Comparison of ENCODE assay signal across 9 mouse cellular contexts in the genomic region with DNA sequence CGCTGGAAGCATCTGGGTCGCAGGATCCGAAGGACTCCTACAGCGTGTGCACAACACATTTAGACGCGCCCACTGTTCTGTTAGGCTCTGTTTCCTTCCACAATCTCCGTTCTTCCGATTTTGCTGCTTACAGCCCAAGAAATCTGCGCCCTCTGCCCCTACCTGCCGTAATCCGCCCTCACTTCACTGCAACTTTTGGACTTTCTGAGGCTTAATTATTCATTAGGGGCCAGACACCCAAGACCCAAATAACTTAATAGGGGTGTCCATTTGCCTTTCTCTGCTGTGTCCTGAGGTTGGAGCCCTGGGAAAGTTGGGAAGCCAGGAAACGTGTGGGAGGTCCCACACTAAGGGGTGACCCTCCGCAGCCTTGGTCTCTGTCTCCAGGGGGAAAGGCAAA. TPM values are rescaled to one million over a fixed set of nuclear protein-coding genes. Genes with fewer than 3 reads are reported as not detected.
DNase-seq lines count a peak whose midpoint lies in the region; ATAC-seq and TF ChIP-seq lines count a peak whose summit lies in the region.
"Had no signal": no experiment of that assay in that cellular context is flagged by ENCODE, and none has a peak within 500 bp of the region (broad histone marks: within the 10 kb centered on the region; RNA-seq: fewer than 3 reads in every experiment).

No protein-coding gene starts in this region.

- peak; percentile 34 for DNase-seq in kidney, adult 11 months
- DNase-seq in kidney, postnatal 10 days: no peak
- no peak for DNase-seq in kidney, postnatal 0 days (ENCODE audit: low spot score)
- no peak for DNase-seq in layer of hippocampus, adult 18-20 months (ENCODE audit: low spot score in 2 of 2)
- DNase-seq in lung, adult 18-20 months: no peak

- 34% methylated on average over 13 of the region's 13 CpGs for WGBS in embryonic facial prominence, embryonic 15.5 days
- 50% methylated on average over 13 of the region's 13 CpGs for WGBS in kidney, postnatal 0 days
- 46% methylated on average over 13 of the region's 13 CpGs for WGBS in neural tube, embryonic 12.5 days

- peak overlapping the region; percentile 60; the same call in 1 of the 2 replicates for H3K27ac ChIP-seq in embryonic facial prominence, embryonic 15.5 days (replicated peaks)
- H3K27ac ChIP-seq in kidney, postnatal 0 days: peak overlapping the region; percentile 64
- no peak overlapping the region for H3K27ac ChIP-seq in neural tube, embryonic 12.5 days

- H3K9me3 ChIP-seq in embryonic facial prominence, embryonic 15.5 days (replicated peaks): no peaks in the 10 kb centered on the region
- no peaks in the 10 kb centered on the region for H3K9me3 ChIP-seq in kidney, postnatal 0 days (replicated peaks; ENCODE audit: low read length)
- no peaks in the 10 kb centered on the region for H3K9me3 ChIP-seq in neural tube, embryonic 12.5 days

- ATAC-seq in embryonic facial prominence, embryonic 15.5 days (ENCODE audit: insufficient number of reproducible peaks, low FRiP score, low TSS enrichment, low read depth): no peak
- no peak for ATAC-seq in kidney, postnatal 0 days (replicated peaks; ENCODE audit: low FRiP score, low read depth)
- ATAC-seq in neural tube, embryonic 12.5 days (ENCODE audit: low FRiP score, low read depth): no peak
- no peak for ATAC-seq in granulocyte monocyte progenitor cell, adult 5-6 weeks (replicated peaks; ENCODE audit: poor library complexity, severe bottlenecking)

- H3K4me1 ChIP-seq in embryonic facial prominence, embryonic 15.5 days: peaks cover 20% of the 10 kb centered on the region
- peaks cover 13% of the 10 kb centered on the region; the same call in 1 of the 2 replicates for H3K4me1 ChIP-seq in kidney, postnatal 0 days (replicated peaks; ENCODE audit: insufficient read depth, low read length)
- H3K4me1 ChIP-seq in neural tube, embryonic 12.5 days: peaks cover 10% of the 10 kb centered on the region

- H3K9ac ChIP-seq in embryonic facial prominence, embryonic 15.5 days: 0 out of 2 replicates have a peak overlapping the region, but pooled peaks have one; percentile 23
- peak overlapping the region; percentile 50 for H3K9ac ChIP-seq in kidney, postnatal 0 days (ENCODE audit: low read depth, low read length)
- H3K9ac ChIP-seq in neural tube, embryonic 12.5 days: no peak overlapping the region

- TF ChIP-seq CTCF in kidney, postnatal 0 days (IDR thresholded peaks at IDR 0.05; ENCODE audit: low read depth): no peak

- H3K27me3 ChIP-seq in embryonic facial prominence, embryonic 15.5 days: peaks cover 19% of the 10 kb centered on the region; the same call in 1 of the 2 replicates
- H3K27me3 ChIP-seq in kidney, postnatal 0 days (ENCODE audit: insufficient read depth, low read length): no peaks in the 10 kb centered on the region
- peaks cover 40% of the 10 kb centered on the region for H3K27me3 ChIP-seq in neural tube, embryonic 12.5 days (replicated peaks)

- H3K4me2 ChIP-seq in embryonic facial prominence, embryonic 15.5 days (replicated peaks): peak overlapping the region; percentile 90
- peak overlapping the region; percentile 83 for H3K4me2 ChIP-seq in kidney, postnatal 0 days (ENCODE audit: low read length)
- peak overlapping the region; percentile 87 for H3K4me2 ChIP-seq in neural tube, embryonic 12.5 days (replicated peaks)

- H3K4me3 ChIP-seq in embryonic facial prominence, embryonic 15.5 days (replicated peaks): peak overlapping the region; percentile 46
- peak overlapping the region; percentile 35 for H3K4me3 ChIP-seq in kidney, postnatal 0 days (replicated peaks; ENCODE audit: low read depth, low read length)
- H3K4me3 ChIP-seq in neural tube, embryonic 12.5 days: no peak overlapping the region

- H3K36me3 ChIP-seq in embryonic facial prominence, embryonic 15.5 days: no peaks in the 10 kb centered on the region
- no peaks in the 10 kb centered on the region for H3K36me3 ChIP-seq in kidney, postnatal 0 days (ENCODE audit: insufficient read depth, low read length)
- H3K36me3 ChIP-seq in neural tube, embryonic 12.5 days: no peaks in the 10 kb centered on the region

RNA-seq across cellular contexts. Expression of a gene that starts 0.6 kb away (rescaled TPM):
- polyA plus RNA-seq in embryonic facial prominence, embryonic 15.5 days (2015; fragmentation: Nextera tagmentation; extraction: Ambion mirVana): 88.7 and 94.8 TPM in 2 replicates
- 87.4 and 102 TPM in 2 replicates for polyA plus RNA-seq in kidney, postnatal 0 days (2015; fragmentation: Nextera tagmentation; extraction: Ambion mirVana)
- 0.68 and 0.77 TPM in 2 replicates for polyA plus RNA-seq in neural tube, embryonic 12.5 days (2016; fragmentation: Nextera tagmentation; extraction: Ambion mirVana)
- not detected in 2 replicates for total RNA-seq in granulocyte monocyte progenitor cell, adult 5-6 weeks (2014; fragmentation: Nextera tagmentation)
- total RNA-seq in granulocyte monocyte progenitor cell, adult 5-6 weeks (2017): not detected in 2 replicates
- total RNA-seq in layer of hippocampus, adult 18-20 months (2021): not detected
- total RNA-seq: left cerebral cortex, adult 8-10 months had no signal

RNA-seq across cellular contexts. Expression of a gene that starts 26.9 kb away (rescaled TPM):
- polyA plus RNA-seq in embryonic facial prominence, embryonic 15.5 days (2015; fragmentation: Nextera tagmentation; extraction: Ambion mirVana): 25.0 and 28.1 TPM in 2 replicates
- polyA plus RNA-seq in kidney, postnatal 0 days (2015; fragmentation: Nextera tagmentation; extraction: Ambion mirVana): 18.1 and 19.5 TPM in 2 replicates
- 26.5 and 27.1 TPM in 2 replicates for polyA plus RNA-seq in neural tube, embryonic 12.5 days (2016; fragmentation: Nextera tagmentation; extraction: Ambion mirVana)
- 33.0 and 37.3 TPM in 2 replicates for total RNA-seq in granulocyte monocyte progenitor cell, adult 5-6 weeks (2014; fragmentation: Nextera tagmentation)
- total RNA-seq in granulocyte monocyte progenitor cell, adult 5-6 weeks (2017): 22.4 and 45.9 TPM in 2 replicates
- 100 to 1,000 TPM; 107 to 108 TPM for total RNA-seq in layer of hippocampus, adult 18-20 months (2021)

RNA-seq across cellular contexts. Expression of a gene that starts 38.2 kb away (rescaled TPM):
- polyA plus RNA-seq in embryonic facial prominence, embryonic 15.5 days (2015; fragmentation: Nextera tagmentation; extraction: Ambion mirVana): 80.4 and 84.7 TPM in 2 replicates
- 87.7 and 93.9 TPM in 2 replicates for polyA plus RNA-seq in kidney, postnatal 0 days (2015; fragmentation: Nextera tagmentation; extraction: Ambion mirVana)
- 92.7 and 108 TPM in 2 replicates for polyA plus RNA-seq in neural tube, embryonic 12.5 days (2016; fragmentation: Nextera tagmentation; extraction: Ambion mirVana)
- total RNA-seq in granulocyte monocyte progenitor cell, adult 5-6 weeks (2014; fragmentation: Nextera tagmentation): 135 and 142 TPM in 2 replicates
- total RNA-seq in granulocyte monocyte progenitor cell, adult 5-6 weeks (2017): 26.7 and 28.1 TPM in 2 replicates
- total RNA-seq in layer of hippocampus, adult 18-20 months (2021): 10 to 100 TPM; 78.4 to 78.6 TPM

RNA-seq across cellular contexts. Expression of a gene that starts 49.4 kb away (rescaled TPM):
- polyA plus RNA-seq in embryonic facial prominence, embryonic 15.5 days (2015; fragmentation: Nextera tagmentation; extraction: Ambion mirVana): 0.27 and 0.30 TPM in 2 replicates
- polyA plus RNA-seq in kidney, postnatal 0 days (2015; fragmentation: Nextera tagmentation; extraction: Ambion mirVana): 3.0 and 4.4 TPM in 2 replicates
- not detected in 2 replicates for polyA plus RNA-seq in neural tube, embryonic 12.5 days (2016; fragmentation: Nextera tagmentation; extraction: Ambion mirVana)
- total RNA-seq in granulocyte monocyte progenitor cell, adult 5-6 weeks (2014; fragmentation: Nextera tagmentation): not detected in 2 replicates
- total RNA-seq in granulocyte monocyte progenitor cell, adult 5-6 weeks (2017): not detected in 2 replicates
- total RNA-seq in layer of hippocampus, adult 18-20 months (2021): under 1 TPM in 1 of 2 experiments, not detected in 1; 0.15 TPM
- total RNA-seq: left cerebral cortex, adult 8-10 months had no signal

Comparison
In these comparisons a context has a peak if more than half of its experiments do, and no peak if none do; other contexts are left out.
1. RNA of a gene that starts 0.6 kb away (polyA plus RNA-seq): 88.7 to 94.8 TPM in embryonic facial prominence, embryonic 15.5 days and 87.4 to 102 TPM in kidney, postnatal 0 days; 0.68 to 0.77 TPM in neural tube, embryonic 12.5 days; every median in the first group is over 10 times any median in the second.
2. Peak in every context shown above with its lines, with median percentiles within 50 percentile points of each other: H3K4me2 ChIP-seq.